Mouse (Mus musculus) left cerebral cortex, postnatal 10 days (tissue): ENCODE measurements around the gene Olfr462. TPM values are rescaled to one million over a fixed set of nuclear protein-coding genes. Genes with fewer than 3 reads are reported as not detected.

Source experiments
- DNase-seq, 2 experiments: peaks; one replicate each; pipeline ENCODE4 v3.0.0; 2021 to 2022; ENCODE audit warnings: low spot score in 2 of 2, mixed read lengths in 1 of 2; ENCODE audit errors: extremely low spot score in 1 of 2
- intact Hi-C: fragments of 180-260 bp; cut with DNase I; formaldehyde crosslinking; loops from one replicate; pipeline ENCODE4 v1.15.1; 2025
- total RNA-seq, 2 experiments: library from RNA; stranded (reverse); gene quantifications; 2 replicates each; pipeline ENCODE4 v1.2.3; 2021

The Olfr462 gene
- total RNA-seq, 2 experiments from 2014 or later, result not detected

- intact Hi-C loops, result no loop called here
- DNase-seq, result no peak
Measured at GRCm38 (mm10) chr11:87853597-87853954, 38.5 kb downstream of the Olfr462 start.

- intact Hi-C loops, result no loop called here
- peak; percentile 88 to 95 for DNase-seq
Measured at GRCm38 (mm10) chr11:87852690-87853596, 39.1 kb downstream of the Olfr462 start, which contains the start of gene Mks1. TSS of gene Mks1 (plus strand) at chr11:87853215.

- intact Hi-C loops, result no loop called here
Measured at GRCm38 (mm10) chr11:87847884-87848283, 44.2 kb downstream of the Olfr462 start.

GRCm38 (mm10) chr11:87846968-87847600, 45.0 kb downstream of the Olfr462 start:
- intact Hi-C loops, result no loop called here

More at GRCm38 (mm10) chr11:87847884-87848283, 44.2 kb downstream of the Olfr462 start:
- no peak for DNase-seq

GRCm38 (mm10) chr11:87841436-87841835, 50.6 kb downstream of the Olfr462 start:
- intact Hi-C loops, result no loop called here
- no peak for DNase-seq

More at GRCm38 (mm10) chr11:87846968-87847600, 45.0 kb downstream of the Olfr462 start:
- DNase-seq, result no peak

- intact Hi-C loops, result no loop called here
Measured at GRCm38 (mm10) chr11:87840676-87841075, 51.4 kb downstream of the Olfr462 start.

More at GRCm38 (mm10) chr11:87840676-87841075, 51.4 kb downstream of the Olfr462 start:
- no peak for DNase-seq

Other genes with a start within 250 kb of the Olfr462 start
- gene Rnf43, start 229.5 kb downstream of the Olfr462 start, total RNA-seq, result 1 to 10 TPM; 2.3 to 3.2 TPM
- 10 to 100 TPM; 48.5 to 57.1 TPM for gene Supt4a, start 154.7 kb downstream of the Olfr462 start, total RNA-seq
- 100 to 1,000 TPM; 148 to 150 TPM for gene Tspoap1, start 131.7 kb downstream of the Olfr462 start, total RNA-seq
- gene Mpo, start 98.7 kb downstream of the Olfr462 start, total RNA-seq, result not detected
- 1 to 10 TPM; 1.5 to 2.7 TPM for gene Lpo, start 64.0 kb downstream of the Olfr462 start, total RNA-seq
- 1 to 10 TPM; 4.6 to 5.0 TPM for gene Mks1, start 39.1 kb downstream of the Olfr462 start, total RNA-seq
- gene Epx, start 16.7 kb downstream of the Olfr462 start, total RNA-seq, result under 1 TPM; 0.36 to 0.77 TPM
- gene Olfr463, start 5.1 kb upstream of the Olfr462 start, total RNA-seq, result not detected
- gene Olfr464, start 28.7 kb upstream of the Olfr462 start, total RNA-seq, result under 1 TPM in 1 of 2 experiments, not detected in 1; 0.22 TPM
- gene Dynll2, start 95.3 kb upstream of the Olfr462 start, total RNA-seq, result 100 to 1,000 TPM; 373 to 406 TPM
- gene Srsf1, start 155.1 kb upstream of the Olfr462 start, total RNA-seq, result 100 to 1,000 TPM; 172 to 198 TPM
- gene Vezf1, start 176.0 kb upstream of the Olfr462 start, total RNA-seq, result 10 to 100 TPM; 23.6 to 25.5 TPM
- gene Cuedc1, start 205.8 kb upstream of the Olfr462 start, total RNA-seq, result 10 to 100 TPM; 37.1 to 43.6 TPM